Mouse (Mus musculus): ENCODE data around the gene Iqcf6. TPM values are rescaled to one million over a fixed set of nuclear protein-coding genes. Genes with fewer than 3 reads are reported as not detected.

Iqcf6 gene
- polyA plus RNA-seq, 1 experiment = not detected

- no peak overlapping the region for H3K27ac ChIP-seq (replicated peaks; ENCODE audit: low read depth, low read length)
- H3K4me3 ChIP-seq (ENCODE audit: insufficient read depth, low read depth, low read length) = no peak overlapping the region
- H3K4me1 ChIP-seq (ENCODE audit: control insufficient read depth, insufficient read depth, insufficient read length, low read length) = no peaks in the 10 kb centered on the region; the same call in 1 of the 2 replicates
These were observed 50.2 kb downstream of the Iqcf6 start for GRCm38 (mm10) chr9:106676571-106676970.

Other genes with a start within 250 kb of the Iqcf6 start
- 143 and 152 TPM in 2 replicates for gene Rpl29, start 197.1 kb upstream of the Iqcf6 start, polyA plus RNA-seq (2012; ENCODE audit: insufficient read depth, insufficient read length, missing spikeins)
- 3.6 and 6.1 TPM in 2 replicates for gene Acy1, start 188.3 kb upstream of the Iqcf6 start, polyA plus RNA-seq (2012; ENCODE audit: insufficient read depth, insufficient read length, missing spikeins)
- 21.5 and 26.4 TPM in 2 replicates for gene Abhd14b, start 179.1 kb upstream of the Iqcf6 start, polyA plus RNA-seq (2012; ENCODE audit: insufficient read depth, insufficient read length, missing spikeins)
- gene Abhd14a, start 178.9 kb upstream of the Iqcf6 start, polyA plus RNA-seq (2012; ENCODE audit: insufficient read depth, insufficient read length, missing spikeins) = 12.8 and 12.9 TPM in 2 replicates
- gene Pcbp4, start 173.3 kb upstream of the Iqcf6 start, polyA plus RNA-seq (2012; ENCODE audit: insufficient read depth, insufficient read length, missing spikeins) = 12.8 and 14.5 TPM in 2 replicates
- not detected in 2 replicates for gene Gpr62, start 160.6 kb upstream of the Iqcf6 start, polyA plus RNA-seq (2012; ENCODE audit: insufficient read depth, insufficient read length, missing spikeins)
- gene Rrp9, start 150.6 kb upstream of the Iqcf6 start, polyA plus RNA-seq (2012; ENCODE audit: insufficient read depth, insufficient read length, missing spikeins) = 15.1 and 15.9 TPM in 2 replicates
- gene Parp3, start 149.6 kb upstream of the Iqcf6 start, polyA plus RNA-seq (2012; ENCODE audit: insufficient read depth, insufficient read length, missing spikeins) = 45.8 and 46.8 TPM in 2 replicates
- not detected in 2 replicates for gene Iqcf1, start 126.6 kb upstream of the Iqcf6 start, polyA plus RNA-seq (2012; ENCODE audit: insufficient read depth, insufficient read length, missing spikeins)
- gene Iqcf5, start 112.0 kb upstream of the Iqcf6 start, polyA plus RNA-seq (2012; ENCODE audit: insufficient read depth, insufficient read length, missing spikeins) = not detected in 2 replicates
- gene Iqcf3, start 65.0 kb upstream of the Iqcf6 start, polyA plus RNA-seq (2012; ENCODE audit: insufficient read depth, insufficient read length, missing spikeins) = not detected in 2 replicates
- not detected in 2 replicates for gene Iqcf4, start 55.6 kb upstream of the Iqcf6 start, polyA plus RNA-seq (2012; ENCODE audit: insufficient read depth, insufficient read length, missing spikeins)
- gene Grm2, start 29.5 kb downstream of the Iqcf6 start, polyA plus RNA-seq (2012; ENCODE audit: insufficient read depth, insufficient read length, missing spikeins) = not detected in 2 replicates
- gene Tex264, start 59.3 kb downstream of the Iqcf6 start, polyA plus RNA-seq (2012; ENCODE audit: insufficient read depth, insufficient read length, missing spikeins) = 61.1 and 85.1 TPM in 2 replicates
- gene Rad54l2, start 162.6 kb downstream of the Iqcf6 start, polyA plus RNA-seq (2012; ENCODE audit: insufficient read depth, insufficient read length, missing spikeins) = 4.6 and 7.1 TPM in 2 replicates
- 16.1 and 17.6 TPM in 2 replicates for gene Dcaf1, start 195.3 kb downstream of the Iqcf6 start, polyA plus RNA-seq (2012; ENCODE audit: insufficient read depth, insufficient read length, missing spikeins)